Mouse (Mus musculus) induced T-regulatory cell, adult 2 months (primary cell): ENCODE results near the gene Spata13.

Source experiments
- DNase-seq: peaks from one replicate; pipeline ENCODE4 v3.0.0-alpha.2; 2012; ENCODE audit warnings: low read depth

Gene Spata13

DNA sequence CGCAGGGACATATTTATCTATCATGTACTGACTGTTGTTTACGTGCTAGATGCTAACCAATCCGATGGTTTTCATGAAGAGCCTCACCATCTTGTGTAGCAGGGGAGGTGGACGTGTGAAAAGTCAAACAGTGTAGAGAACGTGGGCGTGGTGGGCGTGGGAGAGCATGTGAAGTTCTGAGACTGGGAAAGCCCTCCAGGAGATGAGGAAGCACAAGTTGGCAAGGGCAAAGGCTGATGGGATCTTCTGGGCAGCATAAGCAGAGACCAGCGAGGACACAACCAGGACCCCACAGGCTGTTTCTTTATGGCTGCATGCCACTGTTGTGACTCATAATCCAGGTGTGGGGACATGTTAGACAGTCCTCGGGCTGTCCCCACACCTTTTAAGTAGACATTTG, 5.4 kb downstream of the Spata13 start:
- DNase-seq, result no peak

DNA sequence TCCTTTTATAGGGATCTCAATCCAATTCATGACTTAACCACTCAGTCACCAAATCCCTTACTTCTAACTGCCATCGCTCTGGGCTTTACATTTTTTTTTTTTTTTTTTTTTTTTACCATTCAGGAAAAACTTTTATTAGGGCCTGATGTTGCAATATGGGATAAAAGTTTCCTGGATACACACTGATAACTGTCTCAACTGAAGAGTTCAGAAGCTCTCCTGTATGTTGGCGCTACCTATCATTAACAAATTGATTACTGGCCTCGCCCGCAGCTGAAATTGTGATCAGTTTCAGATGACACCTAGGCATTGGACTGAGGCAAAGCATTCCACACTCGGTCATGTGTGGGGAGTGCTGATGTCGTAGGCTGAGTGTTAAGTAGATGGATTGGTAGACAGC, 7.3 kb downstream of the Spata13 start:
- no peak for DNase-seq

DNA sequence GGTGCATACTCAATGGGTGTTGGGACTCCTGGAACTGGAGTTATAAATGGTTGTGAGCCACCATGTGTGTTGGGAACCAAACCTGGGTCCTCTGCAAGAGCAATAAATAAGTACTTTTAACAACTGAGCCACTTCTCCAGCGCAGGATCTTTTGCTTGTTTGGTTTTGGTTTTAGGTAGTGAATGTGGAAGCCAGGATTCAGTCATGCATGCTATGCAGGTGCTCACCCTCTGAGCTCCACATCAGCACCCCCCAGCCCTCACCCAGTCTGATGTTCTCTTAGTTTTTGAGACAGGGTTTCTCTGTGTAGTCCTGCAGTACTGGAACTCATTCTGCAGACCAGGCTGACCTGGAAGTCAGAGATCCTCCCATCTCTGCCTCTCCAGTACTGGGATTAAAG, 8.3 kb downstream of the Spata13 start:
- DNase-seq, result no peak

GRCm38 (mm10) chr14:60643098-60643870, 9.5 kb downstream of the Spata13 start:
- DNase-seq, result no peak

GRCm38 (mm10) chr14:60646373-60646772, 12.6 kb downstream of the Spata13 start:
- DNase-seq, result no peak

DNA sequence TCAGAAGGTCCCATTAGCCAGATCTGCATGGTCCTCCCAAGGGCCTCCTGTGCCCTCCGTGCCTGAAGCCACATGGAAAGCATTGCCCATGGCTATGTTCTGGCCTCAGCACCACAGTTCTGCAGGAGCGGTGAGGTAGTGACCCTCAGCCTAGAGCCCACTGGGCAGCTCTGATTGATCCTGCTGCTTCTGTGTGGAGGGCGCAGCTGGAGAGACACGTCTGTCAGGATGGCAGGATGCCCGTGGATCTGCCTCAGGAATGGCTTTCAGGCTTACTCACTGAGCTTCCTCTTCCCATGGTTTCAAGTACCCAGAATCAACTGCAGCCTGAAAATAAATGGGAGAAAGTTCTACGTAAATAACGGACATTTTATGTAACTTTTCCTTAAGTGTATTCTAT, 14.1 kb downstream of the Spata13 start:
- no peak for DNase-seq

DNA sequence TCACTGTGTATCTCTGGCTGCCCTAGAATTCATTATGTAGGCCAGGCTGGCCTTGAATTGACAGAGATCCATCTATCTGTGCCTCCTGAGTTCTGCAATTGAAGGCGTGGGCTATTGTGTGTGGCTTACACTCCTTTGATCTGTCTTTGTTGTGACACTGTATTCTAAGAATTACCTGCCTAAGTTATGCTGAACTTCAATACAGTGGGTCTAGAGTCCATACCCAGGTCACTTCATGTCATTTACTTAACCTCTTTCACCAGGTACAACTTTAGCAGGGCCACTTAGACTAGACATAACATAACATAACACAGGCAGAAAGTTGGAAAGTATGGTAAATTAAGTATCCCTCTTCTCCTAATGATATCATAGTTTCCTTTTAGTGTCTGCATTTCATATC, 15.2 kb downstream of the Spata13 start:
- DNase-seq, result no peak

DNA sequence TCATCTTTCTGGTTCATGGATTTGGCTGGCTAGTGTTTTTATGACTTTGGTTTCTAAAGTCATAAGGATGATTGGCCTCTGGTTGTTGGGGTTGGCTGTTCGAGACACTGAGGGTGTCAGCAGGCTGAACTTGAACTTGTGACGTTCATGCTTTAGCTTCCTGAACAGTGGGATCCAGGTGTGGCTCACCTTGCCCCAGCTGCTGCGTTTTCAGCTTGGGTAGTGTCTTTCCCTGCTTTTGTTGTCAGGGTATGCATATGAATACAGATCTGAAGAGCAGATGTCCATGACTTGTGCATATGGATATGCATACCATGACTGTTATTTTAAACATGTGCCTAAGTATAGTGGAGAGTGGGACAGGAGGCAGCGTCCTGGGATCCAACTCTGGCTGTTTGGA, 19.4 kb downstream of the Spata13 start:
- no peak for DNase-seq

DNA sequence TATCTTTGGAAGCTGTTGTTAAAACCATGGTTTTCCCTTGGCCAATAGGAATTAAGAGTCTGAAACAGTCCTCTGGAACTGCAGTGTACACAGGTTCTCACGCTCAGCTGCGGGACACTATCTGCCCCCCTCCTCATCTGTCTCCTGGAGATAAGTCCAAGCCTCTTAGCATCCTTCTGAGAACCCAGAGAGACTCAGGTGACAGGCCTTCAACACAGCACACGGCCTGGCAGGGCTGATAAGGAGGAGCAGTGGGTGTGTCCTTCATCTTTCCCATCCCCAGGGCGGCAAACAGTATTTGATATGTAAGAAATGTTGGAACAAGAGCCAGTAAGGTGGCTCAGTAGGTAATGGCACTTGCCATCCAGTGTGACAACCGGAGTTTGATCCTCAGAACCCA, 20.2 kb downstream of the Spata13 start:
- no peak for DNase-seq

DNA sequence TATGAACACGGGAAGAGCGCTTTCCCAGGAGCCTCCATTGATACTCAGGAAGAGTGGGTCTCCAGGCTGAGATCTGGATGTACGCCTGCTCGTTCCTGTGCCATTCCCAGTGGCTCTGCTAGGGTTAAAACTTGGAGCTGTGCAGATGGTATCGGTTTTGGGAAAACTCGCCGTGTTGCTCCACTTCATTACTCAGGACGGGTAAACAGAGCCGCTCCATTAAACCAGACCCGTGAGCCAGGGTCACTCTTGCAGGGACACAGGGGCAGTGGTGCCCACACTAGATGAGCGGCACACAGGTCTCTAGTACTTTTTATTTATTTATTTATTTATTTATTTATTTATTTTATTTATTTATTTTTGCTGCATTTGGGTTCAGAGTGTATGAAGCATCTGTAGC, 20.9 kb downstream of the Spata13 start:
- DNase-seq, result no peak

GRCm38 (mm10) chr14:60655941-60656700, 22.3 kb downstream of the Spata13 start:
- DNase-seq, result no peak

DNA sequence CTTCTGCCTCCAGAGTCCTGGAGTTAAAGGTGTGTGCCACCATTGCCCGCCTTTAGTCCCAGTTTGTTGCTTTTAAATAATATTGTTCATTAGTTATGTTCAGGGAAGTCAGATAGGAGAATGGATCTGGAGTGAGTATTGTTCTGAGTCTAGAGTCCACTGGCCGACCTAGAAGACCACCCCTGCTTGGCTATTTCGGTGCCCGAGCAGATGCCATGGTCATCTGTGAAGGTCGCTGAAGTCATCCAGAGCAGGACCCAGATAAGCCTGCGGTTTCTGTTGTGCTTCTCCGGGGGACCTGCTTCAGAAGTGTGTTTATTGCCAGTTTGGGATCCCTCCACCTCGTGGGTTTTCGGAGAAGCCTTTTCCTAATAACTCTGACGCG, 22.9 kb downstream of the Spata13 start:
- DNase-seq, result no peak

DNA sequence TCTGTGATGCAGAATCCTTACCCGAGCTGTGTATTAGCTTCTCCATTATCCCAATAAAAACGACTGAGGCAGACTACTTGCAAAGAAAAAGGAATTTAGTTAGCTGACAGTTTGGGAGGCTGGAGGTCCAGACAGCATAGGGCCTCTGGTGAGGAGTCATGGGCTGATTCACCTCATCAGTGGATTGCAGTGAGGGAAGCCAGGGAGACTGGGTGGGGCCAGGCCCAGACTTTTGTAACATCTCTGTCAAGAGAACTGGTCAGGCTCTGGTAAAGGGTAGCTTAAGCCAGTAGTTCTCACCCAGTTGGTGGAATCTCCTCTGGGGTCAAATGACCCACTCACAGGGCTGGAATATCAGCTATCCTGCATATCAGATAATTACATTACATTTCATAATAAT, 24.1 kb downstream of the Spata13 start:
- no peak for DNase-seq

- no peak for DNase-seq
Measured at GRCm38 (mm10) chr14:60659498-60659897, 25.7 kb downstream of the Spata13 start.

- DNase-seq, result no peak
Measured at GRCm38 (mm10) chr14:60660591-60660990, 26.8 kb downstream of the Spata13 start.

- no peak for DNase-seq
Measured at GRCm38 (mm10) chr14:60661281-60661680, 27.5 kb downstream of the Spata13 start.

- DNase-seq, result no peak
Measured at GRCm38 (mm10) chr14:60663309-60663940, 29.6 kb downstream of the Spata13 start.

DNA sequence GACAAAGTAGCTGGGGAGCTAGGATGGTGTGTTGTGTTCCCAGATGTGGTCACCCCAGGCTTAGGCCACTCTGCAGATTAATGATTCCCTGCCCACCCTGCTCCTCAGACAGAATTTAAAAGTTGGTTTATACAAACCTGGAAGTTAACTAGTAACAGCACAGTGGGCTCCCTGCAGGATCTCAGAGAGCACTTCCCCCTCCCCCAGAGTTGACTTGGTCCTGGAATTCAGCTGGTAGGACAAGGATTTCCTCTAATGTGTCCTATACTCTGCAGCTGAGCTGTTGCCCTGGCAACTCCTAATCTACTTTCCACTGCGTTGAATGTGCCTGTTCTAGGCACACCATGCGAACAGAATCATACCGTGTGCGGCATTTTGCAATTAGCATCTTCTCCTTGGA, 30.8 kb downstream of the Spata13 start:
- DNase-seq, result no peak

- DNase-seq, result no peak
Measured at GRCm38 (mm10) chr14:60665263-60665662, 31.5 kb downstream of the Spata13 start.

- peak; percentile 41 for DNase-seq
Measured at GRCm38 (mm10) chr14:60666252-60666651, 32.5 kb downstream of the Spata13 start.

DNA sequence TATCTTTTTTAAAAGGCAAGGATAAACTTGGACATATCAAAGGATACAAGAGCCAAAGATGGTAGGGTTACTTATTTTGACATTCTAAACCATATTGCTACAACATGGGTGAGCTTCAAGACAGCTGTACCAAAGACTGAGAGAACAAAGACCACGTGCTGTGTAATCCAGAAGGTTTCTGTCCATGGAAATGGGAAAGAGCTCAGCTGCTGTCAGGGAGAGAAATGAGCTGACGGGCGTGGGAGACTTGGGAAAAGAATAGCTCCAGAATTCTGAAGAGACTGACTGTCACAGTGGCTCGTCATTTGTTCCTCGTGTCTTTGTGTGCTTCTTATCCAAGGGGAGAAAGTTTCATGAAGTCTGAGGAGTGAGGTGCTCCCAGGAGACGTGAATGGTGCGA, 36.4 kb downstream of the Spata13 start:
- DNase-seq, result no peak

GRCm38 (mm10) chr14:60671504-60671903, 37.7 kb downstream of the Spata13 start:
- DNase-seq, result no peak

DNA sequence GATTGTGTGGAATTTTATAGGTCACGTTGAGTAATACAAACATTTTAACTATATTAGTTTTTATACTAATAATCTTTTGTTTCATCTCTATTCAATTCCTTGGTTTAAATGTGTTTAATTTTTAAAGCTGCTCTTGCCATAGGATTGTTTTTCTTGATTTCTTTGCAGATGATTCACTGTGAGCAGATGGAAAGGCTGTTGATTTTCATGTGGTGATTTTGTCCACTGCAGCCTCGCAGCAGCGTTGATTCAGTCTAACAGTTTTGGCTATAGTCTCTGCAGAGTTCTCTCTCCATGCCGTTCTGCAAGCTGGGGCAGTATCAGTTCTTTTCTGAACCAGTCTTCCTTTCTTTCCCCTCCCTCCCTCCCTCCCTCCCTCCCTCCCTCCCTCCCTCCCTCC, 41.9 kb downstream of the Spata13 start:
- DNase-seq, result no peak
